Mouse (Mus musculus): ENCODE results near the gene Glul.

Gene Glul

DNA sequence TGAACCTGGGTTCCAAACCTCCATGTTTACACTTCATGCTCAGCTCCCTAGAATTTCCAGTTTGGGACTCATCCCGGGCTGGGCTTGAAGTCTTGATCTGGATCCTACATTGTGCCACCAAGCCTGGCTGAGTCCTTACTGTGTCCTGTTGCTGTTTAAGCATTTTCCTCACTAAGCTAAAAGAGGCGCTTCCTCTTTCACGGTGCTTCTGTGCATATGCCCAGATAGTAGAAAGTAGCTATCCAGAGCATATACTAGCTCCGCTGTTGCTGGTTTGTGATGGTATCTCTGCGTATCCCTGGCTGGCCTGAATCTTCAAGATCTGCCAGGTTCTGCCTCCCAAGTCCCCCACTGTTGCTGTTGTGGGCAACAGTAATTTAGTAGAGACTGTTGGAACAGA is 10.7 kb downstream of the Glul start:
- no peak for DNase-seq

DNA sequence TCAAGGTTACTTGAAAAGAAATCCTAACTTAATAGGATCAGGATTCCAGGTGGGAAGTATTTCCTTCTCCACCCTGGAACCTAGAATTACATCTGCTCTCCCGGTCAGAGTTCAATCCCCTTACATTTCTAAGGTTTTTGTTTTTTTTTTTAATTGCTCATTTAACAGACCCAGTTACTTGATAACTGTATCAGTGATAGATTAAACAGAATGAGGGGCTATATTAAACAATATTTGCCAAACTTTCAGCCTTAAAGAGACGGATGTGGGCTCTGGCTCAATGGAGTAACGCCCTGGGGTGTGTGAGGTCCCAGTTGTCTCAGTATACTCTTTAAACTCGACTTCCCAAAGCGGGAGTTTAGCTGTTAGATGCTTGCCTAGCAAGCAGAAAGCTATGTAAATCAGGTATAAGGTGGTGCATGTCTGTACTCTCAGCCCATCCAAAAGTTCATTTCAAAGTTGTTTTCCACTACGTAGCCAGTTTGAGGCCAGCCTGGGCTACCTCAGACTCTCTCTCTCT is 11.6 kb downstream of the Glul start:
- no peak for DNase-seq

- DNase-seq: no peak
Observed at GRCm38 (mm10) chr1:153913869-153914268, 14.1 kb downstream of the Glul start.

DNA sequence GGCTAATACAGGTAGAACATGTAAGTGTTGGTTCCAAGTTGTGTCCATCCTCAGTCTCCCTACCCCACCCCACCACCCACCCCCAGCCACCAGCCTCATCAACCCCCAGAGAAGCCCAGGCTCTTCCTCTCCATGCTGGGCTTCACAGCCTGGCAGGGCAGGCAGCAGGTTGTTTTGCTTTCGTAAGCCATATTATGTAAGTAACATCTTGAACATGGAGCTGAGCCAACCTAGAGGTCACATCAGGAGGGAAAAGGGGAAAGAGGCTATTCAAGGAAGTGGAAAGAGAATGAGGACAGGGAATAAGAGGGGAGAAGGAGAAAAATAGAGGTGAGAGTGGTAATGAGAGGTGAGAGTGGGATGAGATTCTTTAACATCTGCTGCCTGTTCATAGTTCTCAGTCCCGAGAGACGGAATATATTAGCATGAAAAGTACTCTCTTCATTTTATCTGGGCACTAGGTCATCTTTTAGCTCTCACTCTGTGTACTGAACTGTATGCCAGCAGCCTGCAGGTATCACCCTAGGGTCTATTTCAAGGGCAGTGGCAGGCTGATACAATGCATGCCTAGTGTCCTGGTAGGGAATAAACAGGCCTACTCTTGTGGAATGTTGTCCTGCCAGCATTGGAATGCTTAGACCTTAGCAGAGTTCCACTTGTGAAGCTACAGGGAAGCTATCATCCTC is 18.9 kb downstream of the Glul start:
- DNase-seq: no peak

DNA sequence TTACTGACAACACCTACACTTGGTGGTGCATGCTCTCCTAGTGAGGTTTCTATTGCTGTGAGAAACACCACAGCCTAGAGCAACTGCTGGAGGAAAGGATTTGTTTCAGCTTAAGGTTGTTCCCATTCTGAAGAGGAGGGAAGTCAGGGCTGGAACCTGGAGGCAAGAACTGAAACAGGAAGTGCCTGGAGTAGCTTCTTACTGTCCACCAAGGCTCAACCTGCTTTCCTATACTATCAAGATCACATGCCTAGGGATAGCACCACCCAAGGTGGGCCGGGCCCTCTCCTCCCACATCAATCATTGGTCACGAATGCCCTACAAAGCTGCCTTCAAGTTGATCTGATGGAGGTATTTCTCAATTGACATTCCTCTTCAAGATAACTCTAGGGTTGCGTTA is 21.9 kb downstream of the Glul start:
- no peak for DNase-seq

DNA sequence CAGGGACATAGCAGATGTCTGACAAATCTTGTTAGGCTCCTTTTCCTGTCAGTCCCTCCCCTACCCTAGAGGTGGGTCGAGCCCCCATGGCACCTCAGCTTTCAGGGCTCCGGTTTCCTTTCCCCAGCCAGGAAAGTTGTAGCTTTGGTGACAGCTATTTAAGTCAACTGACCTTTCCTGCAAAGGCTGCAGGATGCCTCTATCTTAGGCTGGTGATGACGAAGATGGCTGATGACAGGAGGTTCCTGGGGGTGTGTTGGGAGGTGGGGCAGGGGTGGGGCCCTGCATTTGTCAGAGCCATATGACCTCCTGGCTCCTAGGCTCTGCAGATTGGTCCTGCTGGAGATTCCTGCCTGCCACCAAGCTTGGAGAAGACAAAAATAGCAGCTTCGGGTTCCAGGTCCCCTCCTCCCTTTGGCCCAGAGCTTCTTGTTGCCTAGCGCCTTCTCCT is 22.9 kb downstream of the Glul start:
- DNase-seq: no peak

DNA sequence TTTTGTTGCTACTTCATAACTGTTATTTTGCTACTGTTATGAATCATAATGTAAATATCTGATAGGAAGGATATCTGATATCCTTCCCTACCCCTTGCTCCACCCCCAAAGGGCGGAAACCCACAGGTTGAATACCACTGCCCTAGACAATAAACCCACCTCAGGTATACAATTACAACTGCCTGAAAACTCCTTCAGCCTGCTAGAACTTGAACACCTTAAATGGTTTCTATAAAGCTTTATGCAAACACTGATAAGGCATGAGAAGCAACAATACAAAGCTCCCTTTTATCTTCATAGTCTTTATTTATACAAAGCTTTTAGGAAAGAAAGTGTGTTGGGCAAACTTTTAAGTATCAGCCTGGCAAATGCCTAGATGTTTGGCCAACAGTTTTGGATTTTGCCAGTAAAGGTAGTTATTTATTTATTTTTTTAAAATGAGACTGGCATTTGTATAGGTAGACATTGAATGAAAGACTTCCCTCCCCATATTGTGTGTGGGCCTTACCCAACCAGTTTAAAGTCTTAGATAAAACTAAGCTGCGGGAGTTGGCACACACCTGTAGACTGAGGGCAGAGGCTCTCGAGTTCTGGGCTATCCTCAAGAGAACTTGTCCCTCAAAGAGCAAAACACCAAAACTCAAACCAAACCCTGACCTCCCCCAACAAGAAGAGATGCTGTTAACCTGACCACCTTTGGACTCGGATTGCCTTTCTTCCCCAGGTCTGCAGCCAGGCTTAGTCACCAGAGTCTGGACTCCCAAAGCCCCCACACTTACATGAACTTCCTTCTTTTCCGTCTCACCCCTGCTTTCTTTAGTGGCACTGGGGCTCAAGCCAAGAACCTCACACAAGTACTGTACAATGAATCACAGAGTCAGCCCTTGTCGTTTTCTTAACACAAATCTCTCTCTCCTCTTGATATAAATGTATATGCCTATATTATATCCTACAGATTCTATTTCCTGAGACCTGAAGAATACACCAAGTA is 24.9 kb downstream of the Glul start:
- no peak for DNase-seq

- DNase-seq: no peak
Observed at GRCm38 (mm10) chr1:153930431-153930830, 30.7 kb downstream of the Glul start.

GRCm38 (mm10) chr1:153933772-153934171 is 34.0 kb downstream of the Glul start:
- no peak for DNase-seq

- no peak for DNase-seq
Observed at GRCm38 (mm10) chr1:153935844-153936380, 36.2 kb downstream of the Glul start.

DNA sequence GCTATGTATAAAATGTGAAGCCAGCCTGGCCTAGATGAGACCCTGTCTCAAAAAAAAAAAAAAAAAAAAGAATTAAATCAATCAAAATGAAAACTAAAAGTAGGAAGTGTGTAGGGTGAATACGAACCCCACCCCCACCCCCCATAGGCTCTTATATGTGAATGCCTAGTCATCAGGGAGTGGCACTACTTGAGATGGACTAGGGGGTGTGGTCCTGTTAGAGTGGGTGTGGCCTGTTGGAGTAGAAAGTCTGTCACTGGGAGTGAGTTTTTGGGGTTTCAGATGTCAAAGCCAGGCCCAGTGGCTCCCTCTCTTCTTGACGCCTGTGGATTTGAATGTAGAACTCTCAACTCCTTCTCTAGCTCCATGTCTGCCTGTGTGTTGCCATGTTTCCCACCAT is 37.3 kb downstream of the Glul start:
- no peak for DNase-seq

DNA sequence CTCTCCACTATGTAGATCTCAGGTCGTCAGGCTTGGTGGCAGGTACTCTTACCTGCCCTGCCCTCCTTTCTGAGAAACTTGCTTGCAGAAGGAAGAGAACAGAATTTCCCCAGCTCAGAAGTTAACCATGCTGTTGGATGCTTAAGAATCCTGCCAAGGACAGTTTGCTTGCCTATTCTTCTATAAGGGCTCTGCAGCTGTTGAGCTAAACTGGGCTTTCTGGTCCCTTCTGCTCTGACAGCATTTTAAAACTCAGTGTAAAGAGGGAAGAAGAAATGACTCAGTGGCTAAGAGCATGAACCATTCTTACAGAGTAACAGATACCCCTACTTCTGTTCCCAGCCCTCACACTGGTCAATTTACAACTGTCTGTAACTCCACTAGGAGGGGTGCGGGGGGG is 41.2 kb downstream of the Glul start:
- no peak for DNase-seq

- no peak for DNase-seq
Observed at GRCm38 (mm10) chr1:153945181-153945580, 45.4 kb downstream of the Glul start.

DNA sequence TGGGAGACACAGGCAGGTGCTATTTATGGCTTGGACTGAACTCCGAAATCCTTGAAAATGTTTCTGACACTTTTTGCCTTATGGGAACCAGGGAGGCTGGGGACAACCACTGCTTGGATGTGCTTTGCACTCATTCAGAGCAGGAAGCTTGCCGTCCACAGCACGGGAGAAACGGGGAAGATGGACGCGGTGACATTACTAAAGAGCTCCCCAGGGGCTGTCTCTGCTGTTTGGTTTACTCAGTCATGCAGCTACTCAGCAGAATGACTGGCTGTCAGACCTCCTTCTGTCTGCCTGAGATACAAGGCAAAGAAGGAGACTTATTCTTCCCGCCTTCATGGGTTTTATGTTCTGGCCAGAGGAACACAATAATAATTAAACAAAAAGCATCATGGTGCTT is 47.2 kb downstream of the Glul start:
- no peak for DNase-seq

DNA sequence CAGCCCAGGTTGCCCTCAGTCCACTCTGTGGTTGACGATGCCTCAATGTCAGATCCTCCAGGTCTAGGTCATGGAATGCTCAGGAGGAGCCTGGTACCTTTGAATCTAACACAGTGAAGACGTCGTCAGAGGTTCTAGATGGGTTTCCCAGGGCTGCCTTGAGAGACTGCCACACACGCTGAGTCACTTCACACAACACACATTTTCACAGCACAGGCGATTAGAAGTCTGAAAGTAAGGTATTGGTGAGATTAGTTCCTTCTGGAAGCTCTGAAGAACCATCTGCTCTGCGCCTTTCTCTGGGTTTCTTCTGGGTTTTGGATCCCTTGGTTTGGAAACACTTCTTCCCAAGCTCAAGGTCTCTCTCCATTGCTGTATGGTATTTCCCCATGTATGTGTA is 48.1 kb downstream of the Glul start:
- no peak for DNase-seq

DNA sequence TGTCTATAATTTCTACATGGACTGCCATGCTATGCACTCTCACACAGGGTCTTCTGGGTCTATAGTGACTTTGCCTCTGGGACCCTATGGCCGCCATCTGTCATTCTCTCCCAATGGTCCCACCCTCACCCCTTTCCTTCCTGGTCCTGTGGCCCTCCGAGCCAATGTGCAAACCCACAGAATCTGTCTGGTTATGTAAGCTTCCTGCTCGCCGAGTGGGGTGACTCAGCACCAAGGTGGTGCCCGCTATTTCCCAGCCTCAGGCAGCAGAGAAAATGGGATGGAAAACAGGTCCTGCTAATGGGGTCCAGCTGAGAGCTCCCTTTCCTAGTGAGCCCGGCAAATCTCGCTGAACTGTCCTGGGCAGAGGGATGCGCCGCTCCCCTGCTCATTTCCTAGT is 53.5 kb downstream of the Glul start:
- no peak for DNase-seq

- no peak for DNase-seq
Observed at GRCm38 (mm10) chr1:153953797-153954196, 54.1 kb downstream of the Glul start.

- no peak for DNase-seq
Observed at GRCm38 (mm10) chr1:153957850-153958249, 58.1 kb downstream of the Glul start.
